Mouse (Mus musculus) kidney, adult 2 months (tissue): Measurements from ENCODE around the gene Selenoo.

ENCODE experiments used
- CTCF ChIP-seq: fragments of 200-500 bp; conservative IDR thresholded peaks from 2 replicates; pipeline ENCODE4 v1.5.1; 2011; ENCODE audit warnings: low read depth, mild to moderate bottlenecking, control low read depth, low read length, moderate library complexity, mixed read lengths; ENCODE audit not compliant: insufficient read depth, insufficient read length
- POLR2A ChIP-seq: fragments of 200-500 bp; IDR thresholded peaks from one replicate; pipeline ENCODE4 v1.6.1; 2011; ENCODE audit warnings: low read depth, low read length, control low read depth

DNA sequence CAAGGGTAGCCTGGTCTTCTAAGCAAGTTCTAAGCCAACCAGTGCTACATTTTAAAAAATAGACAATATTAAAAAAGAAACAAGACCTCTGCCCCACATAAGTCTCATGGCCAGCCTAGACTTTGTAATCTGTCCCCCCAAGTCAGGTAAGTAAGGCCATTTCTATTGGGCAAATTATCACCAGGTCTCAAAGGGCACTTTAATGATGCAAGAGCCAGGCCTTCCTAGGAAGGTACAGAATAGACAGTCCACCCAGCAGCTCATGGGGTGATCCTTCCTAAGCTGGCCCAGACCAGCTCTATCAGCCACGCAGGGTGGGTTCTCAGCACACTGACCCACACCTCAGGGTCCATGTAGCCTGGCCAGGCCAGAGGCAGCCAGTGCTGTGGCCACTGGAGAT, 5.0 kb upstream of the Selenoo start:
- TF ChIP-seq CTCF (no peak), POLR2A (no peak)
